Mouse (Mus musculus) E14TG2a.4 (cell line): ENCODE results near the gene Elmod2.

Experiments
- H3K27me3 ChIP-seq: 2 replicates; pipeline ENCODE4 v1.6.1; 2014; ENCODE audit warnings: low read length, control low read depth; ENCODE audit not compliant: insufficient read depth
- H3K36me3 ChIP-seq: 2 replicates; pipeline ENCODE4 v1.6.1; 2014; ENCODE audit warnings: low read length, control low read depth; ENCODE audit not compliant: insufficient read depth
- H3K4me1 ChIP-seq: replicated peaks from 2 replicates; pipeline ENCODE4 v1.6.1; 2014; ENCODE audit warnings: low read depth, low read length, control low read depth
- H3K4me3 ChIP-seq: replicated peaks from 2 replicates; pipeline ENCODE4 v1.5.1; 2014; ENCODE audit warnings: mild to moderate bottlenecking, low read length
- H3K9me3 ChIP-seq: 2 replicates; pipeline ENCODE4 v1.6.1; 2014; ENCODE audit warnings: low read length, control low read depth
- CTCF ChIP-seq: conservative IDR thresholded peaks from 2 replicates; pipeline ENCODE4 v1.5.1; 2014; ENCODE audit warnings: low read length
- NANOG ChIP-seq: IDR thresholded peaks from 2 replicates; pipeline ENCODE4 v1.6.1; 2014; ENCODE audit warnings: borderline replicate concordance, low read length, mixed read lengths
- POU5F1 ChIP-seq: IDR thresholded peaks from 2 replicates; pipeline ENCODE4 v1.6.1; 2014; ENCODE audit warnings: low read length, borderline replicate concordance

The Elmod2 gene

DNA sequence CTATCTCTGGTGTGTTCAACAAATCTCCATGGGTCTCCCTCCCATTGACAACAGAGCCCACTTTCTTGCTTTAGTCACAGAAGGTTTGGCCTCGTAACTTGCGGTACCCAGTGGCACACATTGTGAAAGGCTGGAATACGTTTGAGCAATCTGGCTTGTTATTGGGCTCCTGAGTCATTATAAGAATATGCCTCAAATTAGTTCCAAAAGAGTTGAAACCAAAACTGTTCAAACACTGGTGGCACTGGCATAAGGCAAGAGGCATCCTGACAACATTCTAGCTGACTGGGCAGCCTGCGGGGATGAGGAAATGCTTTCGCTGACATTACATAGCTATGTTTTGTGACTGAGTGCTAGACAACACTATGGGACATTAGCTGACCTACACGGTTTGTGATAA is 22.4 kb downstream of the Elmod2 start:
- Histone ChIP-seq H3K4me3 (no peak overlapping the region), H3K4me1 (peaks cover 45% of the 10 kb centered on the region), H3K36me3 (no peaks in the 10 kb centered on the region), H3K27me3 (no peaks in the 10 kb centered on the region), H3K9me3 (no peaks in the 10 kb centered on the region)
- TF ChIP-seq POU5F1 (no peak), NANOG (no peak), CTCF (no peak)

DNA sequence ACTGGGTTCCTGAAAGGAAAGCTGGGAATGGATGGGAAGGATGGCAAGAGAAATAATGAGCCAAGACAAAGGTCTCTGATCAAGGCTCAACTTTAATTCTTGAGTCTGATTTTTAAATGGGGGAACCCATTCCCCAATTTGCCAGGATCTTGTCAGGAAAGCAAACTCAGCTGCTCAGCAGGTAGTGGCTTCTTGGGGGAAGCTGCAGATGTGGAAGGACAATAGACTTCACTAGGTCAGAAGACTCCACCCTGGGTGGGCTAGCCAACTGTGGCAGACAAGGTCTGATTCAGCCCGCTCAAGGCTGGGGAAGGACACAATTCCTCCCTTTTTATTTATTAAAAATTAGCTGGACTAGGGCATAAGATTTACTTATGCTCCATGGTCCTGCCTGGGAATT is 27.3 kb downstream of the Elmod2 start:
- no peak overlapping the region; the same call in 1 of the 2 replicates for H3K4me3 ChIP-seq
- no peak for TF ChIP-seq POU5F1
- TF ChIP-seq NANOG: no peak
- TF ChIP-seq CTCF: no peak
- no peaks in the 10 kb centered on the region for H3K36me3 ChIP-seq
- peaks cover 34% of the 10 kb centered on the region for H3K4me1 ChIP-seq
- H3K27me3 ChIP-seq: no peaks in the 10 kb centered on the region
- no peaks in the 10 kb centered on the region for H3K9me3 ChIP-seq

DNA sequence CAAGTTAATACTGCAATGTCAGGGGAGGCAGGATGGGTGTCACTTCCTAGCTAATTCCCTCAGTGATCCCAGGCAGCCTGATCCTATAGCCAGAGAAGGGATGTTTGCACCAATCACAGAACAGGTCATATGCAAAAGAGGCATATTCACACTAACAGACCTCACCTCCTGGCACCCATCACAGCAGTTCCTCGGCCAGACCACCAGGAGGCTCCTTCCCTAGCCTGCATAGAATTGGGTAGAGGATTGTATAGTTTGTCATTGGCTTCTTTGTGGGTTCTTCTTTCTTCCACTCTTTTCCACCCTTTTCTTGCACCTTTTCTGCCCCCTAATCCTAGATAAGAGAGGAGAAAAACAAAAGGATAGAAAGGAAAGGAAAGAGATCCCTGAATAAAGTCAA is 32.2 kb downstream of the Elmod2 start:
- H3K9me3 ChIP-seq: no peaks in the 10 kb centered on the region
- H3K4me3 ChIP-seq: no peak overlapping the region
- H3K36me3 ChIP-seq: no peaks in the 10 kb centered on the region
- TF ChIP-seq CTCF (peak; percentile 80), POU5F1 (no peak), NANOG (no peak)
- H3K4me1 ChIP-seq: peaks cover 4% of the 10 kb centered on the region
- H3K27me3 ChIP-seq: no peaks in the 10 kb centered on the region

DNA sequence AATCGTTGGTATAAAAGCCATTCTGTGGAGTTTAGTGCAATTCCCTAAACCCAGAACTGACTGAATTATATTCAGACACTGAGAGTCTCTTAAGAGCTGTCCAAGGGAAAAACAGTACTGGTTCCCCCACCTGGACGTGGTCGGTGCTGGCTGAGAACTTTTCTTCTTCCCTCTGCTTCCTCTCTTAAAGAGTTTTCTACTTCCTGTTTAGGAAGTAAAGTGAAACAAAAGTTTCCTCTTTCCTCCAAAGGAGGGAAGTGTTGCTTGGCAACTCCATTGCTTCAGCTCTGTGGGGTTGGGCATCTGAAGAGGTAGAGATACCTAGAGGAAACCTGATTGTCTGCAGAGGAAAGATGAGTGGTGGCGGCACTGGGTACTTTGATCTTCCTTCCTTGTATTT is 34.9 kb downstream of the Elmod2 start:
- no peak for TF ChIP-seq NANOG
- TF ChIP-seq CTCF: no peak
- no peak for TF ChIP-seq POU5F1
- 0 out of 2 replicates have a peak, but pooled peaks cover under 1% of the 10 kb centered on the region for H3K27me3 ChIP-seq

DNA sequence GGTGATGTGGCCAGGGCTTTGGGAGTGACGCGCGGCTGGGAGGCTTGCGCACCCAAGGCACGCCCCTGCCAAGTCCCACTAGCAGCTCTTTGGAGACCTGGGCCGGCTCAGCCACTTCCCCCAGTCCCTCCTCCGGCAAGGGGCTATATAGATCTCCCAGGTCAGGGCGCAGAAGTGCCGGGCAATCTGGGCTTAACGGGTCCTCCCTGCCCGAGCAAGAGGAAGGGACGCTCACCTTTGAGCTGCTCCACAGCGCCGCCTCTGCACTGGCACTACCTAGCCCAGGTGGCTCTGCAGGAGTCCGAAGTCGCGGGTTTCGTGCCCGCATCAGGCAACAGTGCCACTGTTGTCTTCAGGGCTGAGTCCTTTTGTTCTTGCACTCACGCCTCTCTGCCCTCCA is 42.1 kb downstream of the Elmod2 start, which contains the start of gene Ucp1:
Ucp1 (plus strand) TSS at position 177 of the 400 bp plus-strand sequence.
- Histone ChIP-seq H3K36me3 (no peaks in the 10 kb centered on the region), H3K9me3 (no peaks in the 10 kb centered on the region), H3K27me3 (peaks cover 38% of the 10 kb centered on the region), H3K4me3 (peak within 1 kb of the TSS; percentile 76), H3K4me1 (peaks cover 31% of the 10 kb centered on the region)
- TF ChIP-seq NANOG (no peak), POU5F1 (no peak), CTCF (0 out of 2 replicates have a peak, but pooled peaks have one; percentile 15)

More for the DNA sequence above, 34.9 kb downstream of the Elmod2 start:
- Histone ChIP-seq H3K4me1 (peaks cover 7% of the 10 kb centered on the region), H3K9me3 (no peaks in the 10 kb centered on the region), H3K4me3 (no peak overlapping the region), H3K36me3 (no peaks in the 10 kb centered on the region)

DNA sequence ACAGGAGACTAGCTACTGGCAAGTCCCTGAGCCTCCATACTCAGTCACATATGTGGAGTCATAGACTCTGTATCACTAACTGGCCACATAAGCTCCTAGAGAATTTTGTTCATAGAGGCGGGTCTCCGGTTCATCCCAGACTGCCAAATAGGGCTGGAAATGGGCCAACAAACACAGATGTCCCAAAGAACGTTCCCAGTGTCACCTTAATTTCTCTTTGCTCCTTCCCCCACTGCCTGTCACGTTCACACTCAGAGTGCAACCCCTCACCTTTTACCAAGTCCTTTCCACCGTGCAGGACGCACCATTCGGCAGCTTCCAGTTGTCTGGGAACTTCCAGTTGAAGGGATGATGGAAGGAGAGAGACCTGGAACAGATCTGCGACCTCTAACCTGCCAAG is 46.9 kb downstream of the Elmod2 start:
- no peak overlapping the region for H3K4me3 ChIP-seq
- TF ChIP-seq CTCF (no peak), POU5F1 (no peak), NANOG (no peak)
- H3K27me3 ChIP-seq: peaks cover 20% of the 10 kb centered on the region
- no peaks in the 10 kb centered on the region for H3K9me3 ChIP-seq
- peaks cover 19% of the 10 kb centered on the region for H3K4me1 ChIP-seq
- H3K36me3 ChIP-seq: no peaks in the 10 kb centered on the region

DNA sequence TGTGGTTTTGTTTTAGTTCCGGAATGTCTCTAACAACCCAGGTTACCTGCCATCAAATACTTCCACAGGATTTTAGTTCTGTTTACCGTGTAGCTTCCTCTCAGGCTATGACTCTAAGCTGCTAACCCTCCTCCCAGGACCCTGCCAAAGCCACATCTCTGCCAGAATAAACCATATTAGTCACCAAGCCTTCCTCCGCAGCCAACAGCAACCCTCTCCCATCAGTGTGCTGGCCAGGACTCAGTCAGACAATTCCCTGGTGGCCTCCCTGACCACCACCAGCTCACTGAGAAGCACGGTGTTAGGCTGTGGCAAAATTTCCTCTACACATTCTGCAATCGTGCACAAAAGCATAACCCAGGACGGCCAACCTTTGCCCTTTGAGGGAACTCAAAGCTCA is 53.9 kb downstream of the Elmod2 start:
- no peak for TF ChIP-seq POU5F1
- TF ChIP-seq CTCF: no peak
- TF ChIP-seq NANOG: no peak
- Histone ChIP-seq H3K4me1 (peaks cover 7% of the 10 kb centered on the region), H3K4me3 (no peak overlapping the region), H3K27me3 (no peaks in the 10 kb centered on the region), H3K36me3 (0 out of 2 replicates have a peak, but pooled peaks cover 2% of the 10 kb centered on the region), H3K9me3 (no peaks in the 10 kb centered on the region)

DNA sequence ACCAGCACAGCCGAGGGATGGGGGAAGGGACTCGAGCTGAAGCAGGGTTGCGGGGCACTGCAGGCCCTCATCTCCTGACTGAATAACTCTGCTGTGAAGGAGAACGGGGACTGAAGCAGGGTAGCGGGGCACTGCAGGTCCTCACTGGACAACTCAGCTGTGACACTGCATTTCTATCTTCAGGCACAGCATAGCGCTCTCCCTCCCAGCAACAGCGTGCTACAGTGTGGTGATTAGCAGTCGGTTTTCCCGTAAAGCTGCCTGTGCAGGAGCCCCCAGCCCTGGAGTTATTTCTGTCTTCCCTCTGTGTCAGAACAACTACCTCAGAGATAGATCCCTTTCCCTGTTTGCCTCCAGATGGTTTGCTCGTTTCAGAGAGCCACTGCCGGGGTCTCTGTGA is 57.8 kb downstream of the Elmod2 start:
- H3K4me1 ChIP-seq: peaks cover 14% of the 10 kb centered on the region
- no peaks in the 10 kb centered on the region for H3K27me3 ChIP-seq
- TF ChIP-seq CTCF: no peak
- TF ChIP-seq POU5F1: no peak
- no peak for TF ChIP-seq NANOG
- peaks cover 24% of the 10 kb centered on the region for H3K36me3 ChIP-seq
- H3K4me3 ChIP-seq: no peak overlapping the region
- H3K9me3 ChIP-seq: no peaks in the 10 kb centered on the region

DNA sequence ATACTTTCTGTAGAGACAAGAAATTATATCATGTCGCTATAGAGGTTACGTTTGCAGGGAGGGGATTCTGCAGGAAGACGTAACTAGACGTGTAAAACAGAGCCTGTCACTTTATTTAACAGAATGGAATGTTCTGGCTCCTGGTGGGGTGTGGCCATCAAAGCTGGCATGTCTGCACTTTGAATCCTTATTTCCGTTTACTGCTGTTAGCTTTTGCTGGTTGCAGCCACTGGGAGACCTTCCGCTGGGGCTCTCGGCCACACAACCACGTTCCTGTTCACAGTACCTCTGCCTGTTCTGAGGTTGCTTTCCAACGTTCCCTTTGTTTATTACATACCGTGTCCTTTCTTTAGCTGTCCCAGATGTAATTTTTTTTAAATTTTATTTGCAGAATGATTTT is 59.8 kb downstream of the Elmod2 start:
- Histone ChIP-seq H3K4me3 (no peak overlapping the region), H3K9me3 (no peaks in the 10 kb centered on the region), H3K36me3 (peaks cover 35% of the 10 kb centered on the region), H3K27me3 (no peaks in the 10 kb centered on the region), H3K4me1 (peaks cover 14% of the 10 kb centered on the region)
- TF ChIP-seq CTCF (no peak), NANOG (no peak), POU5F1 (no peak)
